Mouse (Mus musculus): ENCODE data around the gene Fbxo31.

The Fbxo31 gene

GRCm38 (mm10) chr8:121578676-121579451 lies at the start of gene Fbxo31:
Gene Fbxo31, minus strand, starts transcription at chr8:121578806.
- in situ Hi-C loops (cut with MboI; ENCODE audit: low pct_unique_long_range_greater_than_20kb in 1 of 2, low sequenced_read_pairs in 2 of 2, unreplicated experiment in 1 of 2): loop anchor here in 1 of 2 experiments (25.0 kb wide), 1 partner anchor 358 kb away; the partner anchor contains the start of genes Banp and Car5a

GRCm38 (mm10) chr8:121623043-121623442 lies 44.4 kb upstream of the Fbxo31 start:
- in situ Hi-C loops (cut with MboI; ENCODE audit: low pct_unique_long_range_greater_than_20kb in 1 of 2, low sequenced_read_pairs in 2 of 2, unreplicated experiment in 1 of 2): no loop called here

- in situ Hi-C loops (cut with MboI; ENCODE audit: low pct_unique_long_range_greater_than_20kb in 1 of 2, low sequenced_read_pairs in 2 of 2, unreplicated experiment in 1 of 2): no loop called here
Measured at GRCm38 (mm10) chr8:121621879-121622278, 43.3 kb upstream of the Fbxo31 start.

GRCm38 (mm10) chr8:121620801-121621516 lies 42.4 kb upstream of the Fbxo31 start:
- in situ Hi-C loops (cut with MboI; ENCODE audit: low pct_unique_long_range_greater_than_20kb in 1 of 2, low sequenced_read_pairs in 2 of 2, unreplicated experiment in 1 of 2): no loop called here

GRCm38 (mm10) chr8:121619401-121619995 lies 40.9 kb upstream of the Fbxo31 start:
- in situ Hi-C loops (cut with MboI; ENCODE audit: low pct_unique_long_range_greater_than_20kb in 1 of 2, low sequenced_read_pairs in 2 of 2, unreplicated experiment in 1 of 2): no loop called here

- in situ Hi-C loops (cut with MboI; ENCODE audit: low pct_unique_long_range_greater_than_20kb in 1 of 2, low sequenced_read_pairs in 2 of 2, unreplicated experiment in 1 of 2): no loop called here
Measured at GRCm38 (mm10) chr8:121613419-121613818, 34.8 kb upstream of the Fbxo31 start.

- in situ Hi-C loops (cut with MboI; ENCODE audit: low pct_unique_long_range_greater_than_20kb in 1 of 2, low sequenced_read_pairs in 2 of 2, unreplicated experiment in 1 of 2): no loop called here
Measured at GRCm38 (mm10) chr8:121609916-121610315, 31.3 kb upstream of the Fbxo31 start.

- in situ Hi-C loops (cut with MboI; ENCODE audit: low pct_unique_long_range_greater_than_20kb in 1 of 2, low sequenced_read_pairs in 2 of 2, unreplicated experiment in 1 of 2): no loop called here
Measured at GRCm38 (mm10) chr8:121609251-121609650, 30.6 kb upstream of the Fbxo31 start.

GRCm38 (mm10) chr8:121607661-121608060 lies 29.1 kb upstream of the Fbxo31 start:
- in situ Hi-C loops (cut with MboI; ENCODE audit: low pct_unique_long_range_greater_than_20kb in 1 of 2, low sequenced_read_pairs in 2 of 2, unreplicated experiment in 1 of 2): no loop called here

GRCm38 (mm10) chr8:121603801-121604200 lies 25.2 kb upstream of the Fbxo31 start:
- in situ Hi-C loops (cut with MboI; ENCODE audit: low pct_unique_long_range_greater_than_20kb in 1 of 2, low sequenced_read_pairs in 2 of 2, unreplicated experiment in 1 of 2): no loop called here

- in situ Hi-C loops (cut with MboI; ENCODE audit: low pct_unique_long_range_greater_than_20kb in 1 of 2, low sequenced_read_pairs in 2 of 2, unreplicated experiment in 1 of 2): no loop called here
Measured at GRCm38 (mm10) chr8:121602860-121603259, 24.3 kb upstream of the Fbxo31 start.

GRCm38 (mm10) chr8:121602411-121602810 lies 23.8 kb upstream of the Fbxo31 start:
- in situ Hi-C loops (cut with MboI; ENCODE audit: low pct_unique_long_range_greater_than_20kb in 1 of 2, low sequenced_read_pairs in 2 of 2, unreplicated experiment in 1 of 2): no loop called here

GRCm38 (mm10) chr8:121599842-121600241 lies 21.2 kb upstream of the Fbxo31 start:
- in situ Hi-C loops (cut with MboI; ENCODE audit: low pct_unique_long_range_greater_than_20kb in 1 of 2, low sequenced_read_pairs in 2 of 2, unreplicated experiment in 1 of 2): loop anchor here (10.0 to 25.0 kb wide), 2 partner anchors 55 to 337 kb away; partner anchors contain the start of genes 1700018B08Rik (in 2 of the 2), Banp (in 1 of the 2) and Car5a (in 1 of the 2)

- in situ Hi-C loops (cut with MboI; ENCODE audit: low pct_unique_long_range_greater_than_20kb in 1 of 2, low sequenced_read_pairs in 2 of 2, unreplicated experiment in 1 of 2): loop anchor here (10.0 to 25.0 kb wide), 2 partner anchors 54 to 338 kb away; partner anchors contain the start of genes 1700018B08Rik (in 2 of the 2), Banp (in 1 of the 2) and Car5a (in 1 of the 2)
Measured at GRCm38 (mm10) chr8:121598892-121599291, 20.3 kb upstream of the Fbxo31 start.

GRCm38 (mm10) chr8:121598190-121598589 lies 19.6 kb upstream of the Fbxo31 start:
- in situ Hi-C loops (cut with MboI; ENCODE audit: low pct_unique_long_range_greater_than_20kb in 1 of 2, low sequenced_read_pairs in 2 of 2, unreplicated experiment in 1 of 2): loop anchor here (10.0 to 25.0 kb wide), 2 partner anchors 53 to 339 kb away; partner anchors contain the start of genes 1700018B08Rik (in 2 of the 2), Banp (in 1 of the 2) and Car5a (in 1 of the 2)

- in situ Hi-C loops (cut with MboI; ENCODE audit: low pct_unique_long_range_greater_than_20kb in 1 of 2, low sequenced_read_pairs in 2 of 2, unreplicated experiment in 1 of 2): loop anchor here (10.0 to 25.0 kb wide), 2 partner anchors 53 to 340 kb away; partner anchors contain the start of genes 1700018B08Rik (in 2 of the 2), Banp (in 1 of the 2) and Car5a (in 1 of the 2)
Measured at GRCm38 (mm10) chr8:121597492-121597891, 18.9 kb upstream of the Fbxo31 start.

GRCm38 (mm10) chr8:121593983-121594382 lies 15.4 kb upstream of the Fbxo31 start:
- in situ Hi-C loops (cut with MboI; ENCODE audit: low pct_unique_long_range_greater_than_20kb in 1 of 2, low sequenced_read_pairs in 2 of 2, unreplicated experiment in 1 of 2): loop anchor here (10.0 to 25.0 kb wide), 2 partner anchors 49 to 343 kb away; partner anchors contain the start of genes 1700018B08Rik (in 2 of the 2), Banp (in 1 of the 2) and Car5a (in 1 of the 2)

- in situ Hi-C loops (cut with MboI; ENCODE audit: low pct_unique_long_range_greater_than_20kb in 1 of 2, low sequenced_read_pairs in 2 of 2, unreplicated experiment in 1 of 2): loop anchor here (10.0 to 25.0 kb wide), 2 partner anchors 48 to 344 kb away; partner anchors contain the start of genes 1700018B08Rik (in 2 of the 2), Banp (in 1 of the 2) and Car5a (in 1 of the 2)
Measured at GRCm38 (mm10) chr8:121593293-121593692, 14.7 kb upstream of the Fbxo31 start.
